Comparison of ENCODE assay signal across 14 mouse cellular contexts in the genomic region with DNA sequence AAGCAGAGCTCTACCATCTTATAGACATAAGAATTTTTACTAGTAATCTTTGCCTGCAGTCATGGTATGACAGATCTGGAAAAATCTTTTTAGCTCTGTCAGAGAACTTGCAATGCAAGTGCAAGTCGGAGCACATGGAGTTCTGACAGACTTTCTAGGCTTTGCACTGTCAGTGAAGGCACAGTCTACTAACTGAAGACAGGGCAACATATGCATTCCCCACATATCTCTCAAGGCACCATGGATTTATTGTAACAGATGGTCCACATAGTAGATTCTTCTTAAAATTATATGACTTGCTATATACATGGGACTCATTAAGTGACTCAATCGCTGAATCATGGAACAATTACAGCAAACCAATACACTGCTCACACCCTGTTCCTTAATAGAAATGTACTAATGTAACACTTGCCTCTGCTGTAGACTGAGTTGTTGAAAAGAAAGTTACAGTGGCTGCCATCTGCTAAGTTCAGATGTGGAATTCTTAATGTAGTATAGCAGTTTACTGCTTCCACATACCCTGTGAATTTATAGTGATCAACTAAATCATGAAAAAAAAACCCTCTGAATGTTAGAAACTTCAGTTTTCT.
"Had no signal": no experiment of that assay in that cellular context is flagged by ENCODE, and none has a peak within 500 bp of the region (broad histone marks: within the 10 kb centered on the region; RNA-seq: fewer than 3 reads in every experiment).

No protein-coding gene starts in this region.

- H3K4me3 ChIP-seq: limb, embryonic 15.5 days; liver, embryonic 12.5 days; midbrain, embryonic 10.5 days; myocyte; neural tube, embryonic 15.5 days had no signal

- ATAC-seq: liver, embryonic 12.5 days had no signal

- DNase-seq: kidney, postnatal 14 days; layer of hippocampus, postnatal 36 days; lung, embryonic 14.5 days; lung, postnatal 10 days; lung, postnatal 4 days; midbrain, embryonic 14.5 days; right cerebral cortex, adult 18-20 months; right cerebral cortex, postnatal 25 days; thymus, postnatal 4 days had no signal

- H3K9me3 ChIP-seq: limb, embryonic 15.5 days; liver, embryonic 12.5 days; midbrain, embryonic 10.5 days had no signal

- H3K27me3 ChIP-seq: limb, embryonic 15.5 days; liver, embryonic 12.5 days; neural tube, embryonic 15.5 days had no signal

- H3K4me2 ChIP-seq: limb, embryonic 15.5 days; liver, embryonic 12.5 days; lung, embryonic 14.5 days; neural tube, embryonic 15.5 days had no signal

- H3K9ac ChIP-seq: limb, embryonic 15.5 days; liver, embryonic 12.5 days; lung, embryonic 14.5 days; neural tube, embryonic 15.5 days had no signal

- H3K4me1 ChIP-seq: limb, embryonic 15.5 days; liver, embryonic 12.5 days; midbrain, embryonic 10.5 days had no signal

- H3K27ac ChIP-seq: limb, embryonic 15.5 days; liver, embryonic 12.5 days; midbrain, embryonic 10.5 days; neural tube, embryonic 15.5 days had no signal

- H3K36me3 ChIP-seq: limb, embryonic 15.5 days; liver, embryonic 12.5 days; midbrain, embryonic 10.5 days; neural tube, embryonic 15.5 days had no signal
